Mouse (Mus musculus) heart, postnatal 36 days (tissue): ENCODE data around the gene Sgsm2. TPM values are rescaled to one million over a fixed set of nuclear protein-coding genes. Genes with fewer than 3 reads are reported as not detected.

Source experiments
- DNase-seq, 2 experiments: peaks; one replicate each; pipeline ENCODE4 v3.0.0; 2021 to 2022
- intact Hi-C: fragments of 180-260 bp; cut with DNase I; formaldehyde crosslinking; loops from one replicate; pipeline ENCODE4 v1.15.1; 2025
- total RNA-seq, 2 experiments: library from RNA; stranded (reverse); gene quantifications; 2 replicates each; pipeline ENCODE4 v1.2.3; 2021

Gene Sgsm2
- total RNA-seq, 2 experiments from 2014 or later = 6.1 to 6.2 TPM

GRCm38 (mm10) chr11:74842656-74843434 is 54.0 kb downstream of the Sgsm2 start:
- no peak for DNase-seq
- intact Hi-C loops = no loop called here

GRCm38 (mm10) chr11:74842045-74842444 is 54.8 kb downstream of the Sgsm2 start:
- intact Hi-C loops = no loop called here
- DNase-seq = no peak

GRCm38 (mm10) chr11:74841366-74841765 is 55.5 kb downstream of the Sgsm2 start:
- intact Hi-C loops = no loop called here
- no peak for DNase-seq

GRCm38 (mm10) chr11:74840739-74841138 is 56.1 kb downstream of the Sgsm2 start:
- intact Hi-C loops = no loop called here

GRCm38 (mm10) chr11:74839860-74840715 is 56.8 kb downstream of the Sgsm2 start:
- intact Hi-C loops = no loop called here
- no peak for DNase-seq

More at GRCm38 (mm10) chr11:74840739-74841138, 56.1 kb downstream of the Sgsm2 start:
- no peak for DNase-seq

GRCm38 (mm10) chr11:74838971-74839370 is 57.9 kb downstream of the Sgsm2 start:
- peak; percentile 54 to 62 for DNase-seq
- intact Hi-C loops = loop anchor here (1.0 kb wide), 1 partner anchor 9 kb away; the partner anchor contains the start of gene Mnt

- DNase-seq = peak; percentile 94 to 96
Observed at GRCm38 (mm10) chr11:74838441-74838840, 58.4 kb downstream of the Sgsm2 start.

GRCm38 (mm10) chr11:74837694-74838431 is 59.0 kb downstream of the Sgsm2 start:
- peak; percentile 94 to 96 for DNase-seq
- intact Hi-C loops = loop anchor here (1.0 kb wide), 1 partner anchor 8 kb away; the partner anchor contains the start of gene Mnt

More at GRCm38 (mm10) chr11:74838441-74838840, 58.4 kb downstream of the Sgsm2 start:
- intact Hi-C loops = loop anchor here (1.0 kb wide), 1 partner anchor 8 kb away; the partner anchor contains the start of gene Mnt

GRCm38 (mm10) chr11:74837056-74837693 is 59.7 kb downstream of the Sgsm2 start:
- intact Hi-C loops = no loop called here

GRCm38 (mm10) chr11:74836225-74837055 is 60.4 kb downstream of the Sgsm2 start:
- no peak for DNase-seq
- intact Hi-C loops = no loop called here

More at GRCm38 (mm10) chr11:74837056-74837693, 59.7 kb downstream of the Sgsm2 start:
- DNase-seq = no peak

GRCm38 (mm10) chr11:74835593-74836224 is 61.2 kb downstream of the Sgsm2 start:
- intact Hi-C loops = no loop called here
- DNase-seq = no peak

- DNase-seq = no peak
- intact Hi-C loops = no loop called here
Observed at GRCm38 (mm10) chr11:74834650-74835277, 62.1 kb downstream of the Sgsm2 start.

GRCm38 (mm10) chr11:74834359-74834638 is 62.6 kb downstream of the Sgsm2 start:
- intact Hi-C loops = no loop called here
- DNase-seq = no peak

- intact Hi-C loops = no loop called here
- DNase-seq = no peak
Observed at GRCm38 (mm10) chr11:74833536-74834358, 63.1 kb downstream of the Sgsm2 start.

GRCm38 (mm10) chr11:74832503-74833143 is 64.2 kb downstream of the Sgsm2 start:
- DNase-seq = peak in 1 of 2 experiments; percentile 49
- intact Hi-C loops = no loop called here

GRCm38 (mm10) chr11:74831606-74832451 is 65.0 kb downstream of the Sgsm2 start:
- intact Hi-C loops = no loop called here
- peak; percentile 99 to 100 for DNase-seq
